8 mouse cellular contexts compared by ENCODE assay signal in genomic region chr13:56682326-56682725, GRCm38 (mm10). TPM values are rescaled to one million over a fixed set of nuclear protein-coding genes. Genes with fewer than 3 reads are reported as not detected.
DNase-seq lines count a peak whose midpoint lies in the region; ATAC-seq and TF ChIP-seq lines count a peak whose summit lies in the region.

No protein-coding gene starts in this region.

- no peak for TF ChIP-seq CTCF in kidney, adult 2 months (conservative IDR thresholded peaks at IDR 0.05; ENCODE audit: insufficient read depth, insufficient read length, low read depth, low read length)
- TF ChIP-seq CTCF in layer of hippocampus, adult 2 months (conservative IDR thresholded peaks at IDR 0.05): no peak

- no peak overlapping the region for H3K4me3 ChIP-seq in kidney, adult 2 months (ENCODE audit: insufficient read depth, low read depth, low read length)
- H3K4me3 ChIP-seq in forebrain, embryonic 16.5 days (replicated peaks; ENCODE audit: low read length): peak overlapping the region; percentile 10; the same call in 1 of the 2 replicates
- peak overlapping the region; percentile 52 for H3K4me3 ChIP-seq in layer of hippocampus, adult 2 months
- H3K4me3 ChIP-seq in myocyte: no peak overlapping the region

- H3K9me3 ChIP-seq in forebrain, embryonic 16.5 days (ENCODE audit: control insufficient read depth, low read length): no peaks in the 10 kb centered on the region

- no peaks in the 10 kb centered on the region for H3K27me3 ChIP-seq in kidney, adult 2 months (replicated peaks; ENCODE audit: control insufficient read depth, insufficient read depth, low read length)
- H3K27me3 ChIP-seq in forebrain, embryonic 16.5 days (replicated peaks; ENCODE audit: control insufficient read depth, insufficient read depth, low read length): no peaks in the 10 kb centered on the region
- H3K27me3 ChIP-seq in myocyte (ENCODE audit: control insufficient read depth, insufficient read depth, insufficient read length): peaks cover 2% of the 10 kb centered on the region

- peaks cover 12% of the 10 kb centered on the region for H3K4me1 ChIP-seq in kidney, adult 2 months (ENCODE audit: control insufficient read depth, insufficient read depth, low read length)
- 0 out of 2 replicates have a peak, but pooled peaks cover 3% of the 10 kb centered on the region for H3K4me1 ChIP-seq in forebrain, embryonic 16.5 days (replicated peaks; ENCODE audit: control insufficient read depth, insufficient read depth, low read length)

- no peak overlapping the region for H3K27ac ChIP-seq in kidney, adult 2 months (ENCODE audit: insufficient read depth, low read depth, low read length)
- no peak overlapping the region for H3K27ac ChIP-seq in forebrain, embryonic 16.5 days (ENCODE audit: low read length)
- H3K27ac ChIP-seq in layer of hippocampus, adult 2 months: peak overlapping the region; percentile 39; the same call in 1 of the 2 replicates

- 72% methylated on average over 17 of the region's 17 CpGs for WGBS in kidney, adult 2 months
- WGBS in forebrain, embryonic 16.5 days: 64% methylated on average over 17 of the region's 17 CpGs

- H3K79me2 ChIP-seq in myocyte (ENCODE audit: control insufficient read depth, insufficient read depth): no peaks in the 10 kb centered on the region

- no peak overlapping the region for H3ac ChIP-seq in myocyte (ENCODE audit: control insufficient read depth, insufficient read length)

- peak; percentile 49; the same call in 1 of the 2 replicates for ATAC-seq in forebrain, embryonic 16.5 days

- peak overlapping the region; percentile 27 for H3K4me2 ChIP-seq in forebrain, embryonic 16.5 days (ENCODE audit: low read length)
- H3K4me2 ChIP-seq in myocyte (ENCODE audit: low read depth): peak overlapping the region; percentile 46

- TF ChIP-seq POLR2A in kidney, adult 2 months (IDR thresholded peaks at IDR 0.05; ENCODE audit: low read depth, low read length): no peak
- TF ChIP-seq POLR2A in myocyte (IDR thresholded peaks at IDR 0.05; ENCODE audit: insufficient read length, low read depth): peak; percentile 38

- peak; percentile 41 for DNase-seq in kidney, adult 2 months
- no peak for DNase-seq in kidney, adult 9 months
- DNase-seq in R1 (ENCODE audit: low read depth, low spot score): peak; percentile 81
- DNase-seq in layer of hippocampus, adult 2 months (ENCODE audit: low spot score in 2 of 2): peak; percentile 62 to 69
- no peak for DNase-seq in yolk sac, embryonic 10.5 days (ENCODE audit: low spot score)
- no peak for DNase-seq in spleen, adult 12 weeks (ENCODE audit: low spot score)

- no peaks in the 10 kb centered on the region for H3K36me3 ChIP-seq in kidney, adult 2 months (ENCODE audit: control insufficient read depth, insufficient read depth, low read length)
- no peaks in the 10 kb centered on the region for H3K36me3 ChIP-seq in forebrain, embryonic 16.5 days (ENCODE audit: control insufficient read depth, insufficient read depth)
- no peaks in the 10 kb centered on the region for H3K36me3 ChIP-seq in myocyte (ENCODE audit: control insufficient read depth, insufficient read depth)

- no peak overlapping the region for H3K9ac ChIP-seq in forebrain, embryonic 16.5 days (replicated peaks; ENCODE audit: low read depth, low read length)

TF ChIP-seq in myocyte, 11 proteins besides CTCF, POLR2A, EP300 and RAD21:
- TF ChIP-seq MAX (IDR thresholded peaks at IDR 0.05; ENCODE audit: low read depth) (no peak), CEBPB (IDR thresholded peaks at IDR 0.05; ENCODE audit: insufficient read depth, poor library complexity, severe bottlenecking) (no peak), TCF3 (IDR thresholded peaks at IDR 0.05; ENCODE audit: insufficient read length, low read depth) (no peak), POLR2AphosphoS2 (IDR thresholded peaks at IDR 0.05; ENCODE audit: insufficient read length, low read depth) (no peak), REST (IDR thresholded peaks at IDR 0.05; ENCODE audit: insufficient read depth, insufficient read length) (no peak), SRF (IDR thresholded peaks at IDR 0.05; ENCODE audit: control insufficient read depth, insufficient read length, low read depth) (no peak), MYOG (IDR thresholded peaks at IDR 0.05; ENCODE audit: control insufficient read depth in 1 of 3, insufficient read depth in 1 of 3, insufficient read length in 2 of 3, low read depth in 2 of 3) (no peak), E2F4 (IDR thresholded peaks at IDR 0.05; ENCODE audit: insufficient read depth) (no peak), TCF12 (IDR thresholded peaks at IDR 0.05; ENCODE audit: insufficient read depth, poor library complexity, severe bottlenecking) (no peak), USF1 (IDR thresholded peaks at IDR 0.05; ENCODE audit: low read depth) (no peak), MYOD1 (IDR thresholded peaks at IDR 0.05; ENCODE audit: control insufficient read depth in 1 of 3, insufficient read length in 2 of 3, low read depth in 2 of 3) (no peak)

RNA-seq across cellular contexts. Expression of gene Smad5, which starts 20.5 kb away (rescaled TPM):
- 21.1 and 31.4 TPM in 2 replicates for polyA plus RNA-seq in kidney, adult 2 months (2012; rRNA removed)
- polyA plus RNA-seq in forebrain, embryonic 16.5 days (2015; fragmentation: Nextera tagmentation; extraction: Ambion mirVana): 32.9 and 37.6 TPM in 2 replicates
- total RNA-seq in layer of hippocampus, adult 2 months (2021): 10 to 100 TPM; 26.3 to 28.0 TPM
- polyA plus RNA-seq in myocyte (2012; fragmentation: generic; extraction: Trizol): 12.7 TPM

Comparison
In these comparisons a context has a peak if more than half of its experiments do, and no peak if none do; other contexts are left out.
1. DNase-seq: peak in kidney, adult 2 months (single experiment), R1 (single experiment) and layer of hippocampus, adult 2 months (2 of 2); none in kidney, adult 9 months (single experiment), yolk sac, embryonic 10.5 days (single experiment) and spleen, adult 12 weeks (single experiment).
2. H3K4me3 ChIP-seq: peak in forebrain, embryonic 16.5 days (single experiment) and layer of hippocampus, adult 2 months (single experiment); none in kidney, adult 2 months (single experiment) and myocyte (single experiment).